Mouse (Mus musculus): ENCODE data around the gene Wee2. TPM values are rescaled to one million over a fixed set of nuclear protein-coding genes. Genes with fewer than 3 reads are reported as not detected.

Gene Wee2
- polyA plus RNA-seq, 1 experiment: not detected

GRCm38 (mm10) chr6:40435151-40436046 is 3.5 kb upstream of the Wee2 start:
- Histone ChIP-seq H3K36me3 (ENCODE audit: control insufficient read depth, insufficient read depth, low read length) (no peaks in the 10 kb centered on the region), H3K27ac (ENCODE audit: control insufficient read depth, insufficient read depth, low read depth, low read length) (no peak overlapping the region), H3K4me3 (ENCODE audit: control insufficient read depth, low read depth, low read length) (peak overlapping the region; percentile 84), H3K27me3 (ENCODE audit: control insufficient read depth, insufficient read depth, low read length) (no peaks in the 10 kb centered on the region; the same call in 1 of the 2 replicates), H3K4me1 (ENCODE audit: control insufficient read depth, insufficient read depth, low read length) (peaks cover 11% of the 10 kb centered on the region; the same call in 1 of the 2 replicates)
- TF ChIP-seq POLR2A (IDR thresholded peaks at IDR 0.05; ENCODE audit: control insufficient read depth, low read depth, low read length): no peak
- no peak for TF ChIP-seq CTCF (IDR thresholded peaks at IDR 0.05; ENCODE audit: control insufficient read depth, insufficient read depth, insufficient replicate concordance, low read depth, low read length)

- no peak within 1 kb of the TSS for H3K27ac ChIP-seq (ENCODE audit: control insufficient read depth, insufficient read depth, low read depth, low read length)
- TF ChIP-seq CTCF (IDR thresholded peaks at IDR 0.05; ENCODE audit: control insufficient read depth, insufficient read depth, insufficient replicate concordance, low read depth, low read length) (no peak), POLR2A (IDR thresholded peaks at IDR 0.05; ENCODE audit: control insufficient read depth, low read depth, low read length) (0 out of 2 replicates have a peak, but pooled peaks have one; percentile 13)
- no peaks in the 10 kb centered on the region for H3K36me3 ChIP-seq (ENCODE audit: control insufficient read depth, insufficient read depth, low read length)
- H3K4me3 ChIP-seq (ENCODE audit: control insufficient read depth, low read depth, low read length): peak within 1 kb of the TSS; percentile 84
- no peaks in the 10 kb centered on the region; the same call in 1 of the 2 replicates for H3K27me3 ChIP-seq (ENCODE audit: control insufficient read depth, insufficient read depth, low read length)
- H3K4me1 ChIP-seq (ENCODE audit: control insufficient read depth, insufficient read depth, low read length): peaks cover 11% of the 10 kb centered on the region; the same call in 1 of the 2 replicates
Observed at GRCm38 (mm10) chr6:40436047-40436483, 2.8 kb upstream of the Wee2 start, which contains the start of gene E330009J07Rik. Gene E330009J07Rik, minus strand, starts transcription at chr6:40436135.

- Histone ChIP-seq H3K27ac (ENCODE audit: control insufficient read depth, insufficient read depth, low read depth, low read length) (no peak overlapping the region), H3K4me1 (ENCODE audit: control insufficient read depth, insufficient read depth, low read length) (peaks cover 16% of the 10 kb centered on the region), H3K36me3 (ENCODE audit: control insufficient read depth, insufficient read depth, low read length) (no peaks in the 10 kb centered on the region), H3K4me3 (ENCODE audit: control insufficient read depth, low read depth, low read length) (no peak overlapping the region), H3K27me3 (ENCODE audit: control insufficient read depth, insufficient read depth, low read length) (no peaks in the 10 kb centered on the region; the same call in 1 of the 2 replicates)
- no peak for TF ChIP-seq POLR2A (IDR thresholded peaks at IDR 0.05; ENCODE audit: control insufficient read depth, low read depth, low read length)
- TF ChIP-seq CTCF (IDR thresholded peaks at IDR 0.05; ENCODE audit: control insufficient read depth, insufficient read depth, insufficient replicate concordance, low read depth, low read length): no peak
Observed at GRCm38 (mm10) chr6:40439731-40440130, 843 bp downstream of the Wee2 start.

GRCm38 (mm10) chr6:40441276-40441675 is 2.4 kb downstream of the Wee2 start:
- H3K4me3 ChIP-seq (ENCODE audit: control insufficient read depth, low read depth, low read length): no peak overlapping the region
- H3K27me3 ChIP-seq (ENCODE audit: control insufficient read depth, insufficient read depth, low read length): no peaks in the 10 kb centered on the region
- H3K36me3 ChIP-seq (ENCODE audit: control insufficient read depth, insufficient read depth, low read length): no peaks in the 10 kb centered on the region
- TF ChIP-seq POLR2A (IDR thresholded peaks at IDR 0.05; ENCODE audit: control insufficient read depth, low read depth, low read length): no peak
- no peak for TF ChIP-seq CTCF (IDR thresholded peaks at IDR 0.05; ENCODE audit: control insufficient read depth, insufficient read depth, insufficient replicate concordance, low read depth, low read length)
- no peak overlapping the region for H3K27ac ChIP-seq (ENCODE audit: control insufficient read depth, insufficient read depth, low read depth, low read length)
- H3K4me1 ChIP-seq (ENCODE audit: control insufficient read depth, insufficient read depth, low read length): peaks cover 7% of the 10 kb centered on the region

- no peak overlapping the region for H3K27ac ChIP-seq (ENCODE audit: control insufficient read depth, insufficient read depth, low read depth, low read length)
- TF ChIP-seq CTCF (IDR thresholded peaks at IDR 0.05; ENCODE audit: control insufficient read depth, insufficient read depth, insufficient replicate concordance, low read depth, low read length): no peak
- no peaks in the 10 kb centered on the region for H3K27me3 ChIP-seq (ENCODE audit: control insufficient read depth, insufficient read depth, low read length)
- no peak overlapping the region for H3K4me3 ChIP-seq (ENCODE audit: control insufficient read depth, low read depth, low read length)
- H3K4me1 ChIP-seq (ENCODE audit: control insufficient read depth, insufficient read depth, low read length): peaks cover 6% of the 10 kb centered on the region
- no peaks in the 10 kb centered on the region for H3K36me3 ChIP-seq (ENCODE audit: control insufficient read depth, insufficient read depth, low read length)
Observed at GRCm38 (mm10) chr6:40441755-40442154, 2.9 kb downstream of the Wee2 start.

- no peak overlapping the region for H3K27ac ChIP-seq (ENCODE audit: control insufficient read depth, insufficient read depth, low read depth, low read length)
- no peaks in the 10 kb centered on the region for H3K36me3 ChIP-seq (ENCODE audit: control insufficient read depth, insufficient read depth, low read length)
- no peaks in the 10 kb centered on the region for H3K27me3 ChIP-seq (ENCODE audit: control insufficient read depth, insufficient read depth, low read length)
- no peak overlapping the region for H3K4me3 ChIP-seq (ENCODE audit: control insufficient read depth, low read depth, low read length)
- peaks cover 6% of the 10 kb centered on the region for H3K4me1 ChIP-seq (ENCODE audit: control insufficient read depth, insufficient read depth, low read length)
- TF ChIP-seq CTCF (IDR thresholded peaks at IDR 0.05; ENCODE audit: control insufficient read depth, insufficient read depth, insufficient replicate concordance, low read depth, low read length) (no peak), POLR2A (IDR thresholded peaks at IDR 0.05; ENCODE audit: control insufficient read depth, low read depth, low read length) (no peak)
Observed at GRCm38 (mm10) chr6:40443281-40443928, 4.5 kb downstream of the Wee2 start.

- H3K4me1 ChIP-seq (ENCODE audit: control insufficient read depth, insufficient read depth, low read length): no peaks in the 10 kb centered on the region
- no peaks in the 10 kb centered on the region for H3K27me3 ChIP-seq (ENCODE audit: control insufficient read depth, insufficient read depth, low read length)
- H3K27ac ChIP-seq (ENCODE audit: control insufficient read depth, insufficient read depth, low read depth, low read length): no peak overlapping the region
- TF ChIP-seq CTCF (IDR thresholded peaks at IDR 0.05; ENCODE audit: control insufficient read depth, insufficient read depth, insufficient replicate concordance, low read depth, low read length) (no peak), POLR2A (IDR thresholded peaks at IDR 0.05; ENCODE audit: control insufficient read depth, low read depth, low read length) (no peak)
- H3K36me3 ChIP-seq (ENCODE audit: control insufficient read depth, insufficient read depth, low read length): no peaks in the 10 kb centered on the region
- no peak overlapping the region for H3K4me3 ChIP-seq (ENCODE audit: control insufficient read depth, low read depth, low read length)
Observed at GRCm38 (mm10) chr6:40448626-40449025, 9.7 kb downstream of the Wee2 start.

All from testis, adult 2 months (tissue).